Mouse (Mus musculus) heart, adult 8-10 months (tissue): Measurements from ENCODE around the gene Duoxa2. TPM values are rescaled to one million over a fixed set of nuclear protein-coding genes. Genes with fewer than 3 reads are reported as not detected.
"Not testable (repeated sequence)": the region's sequence is repeated elsewhere in the genome, so short reads cannot be mapped to it uniquely, and the experiment has no call there.

ENCODE experiments used
- DNase-seq: peaks from one replicate; pipeline ENCODE4 v3.0.0; 2022; ENCODE audit warnings: low spot score
- total RNA-seq, 4 experiments: library from RNA; stranded (reverse); gene quantifications; 2 replicates each; pipeline ENCODE4 v1.2.4; 2022

The Duoxa2 gene
- total RNA-seq, 4 experiments from 2014 or later, result 0.17 to 0.31 (median 0.25) TPM; not detected in 1

GRCm38 (mm10) chr2:122306184-122306583, 7.5 kb downstream of the Duoxa2 start:
- DNase-seq, result no peak

- DNase-seq, result no peak
Observed at GRCm38 (mm10) chr2:122309647-122310046, 10.9 kb downstream of the Duoxa2 start.

GRCm38 (mm10) chr2:122311561-122311960, 12.9 kb downstream of the Duoxa2 start:
- DNase-seq, result no peak

- DNase-seq, result peak; percentile 27
Observed at GRCm38 (mm10) chr2:122312722-122313417, 14.2 kb downstream of the Duoxa2 start.

- no peak for DNase-seq
Observed at GRCm38 (mm10) chr2:122313536-122313935, 14.8 kb downstream of the Duoxa2 start, which contains the start of gene Duoxa1. TSS of gene Duoxa1 (minus strand) at chr2:122313730.

- DNase-seq, result no peak
Observed at GRCm38 (mm10) chr2:122315372-122315771, 16.7 kb downstream of the Duoxa2 start, which contains the start of gene Duox1. TSS of gene Duox1 (plus strand) at chr2:122315672.

- DNase-seq, result no peak
Observed at GRCm38 (mm10) chr2:122317384-122317783, 18.7 kb downstream of the Duoxa2 start.

GRCm38 (mm10) chr2:122323960-122324359, 25.3 kb downstream of the Duoxa2 start:
- no peak for DNase-seq

- no peak for DNase-seq
Observed at GRCm38 (mm10) chr2:122324586-122324985, 25.9 kb downstream of the Duoxa2 start.

- no peak for DNase-seq
Observed at GRCm38 (mm10) chr2:122325361-122325760, 26.7 kb downstream of the Duoxa2 start.

GRCm38 (mm10) chr2:122327986-122328385, 29.3 kb downstream of the Duoxa2 start:
- no peak for DNase-seq

GRCm38 (mm10) chr2:122330317-122330716, 31.6 kb downstream of the Duoxa2 start:
- DNase-seq, result not testable (repeated sequence)

- no peak for DNase-seq
Observed at GRCm38 (mm10) chr2:122332222-122332621, 33.5 kb downstream of the Duoxa2 start.

GRCm38 (mm10) chr2:122334170-122334569, 35.5 kb downstream of the Duoxa2 start:
- no peak for DNase-seq

GRCm38 (mm10) chr2:122337291-122337690, 38.6 kb downstream of the Duoxa2 start:
- no peak for DNase-seq

- no peak for DNase-seq
Observed at GRCm38 (mm10) chr2:122345106-122345893, 46.6 kb downstream of the Duoxa2 start.

- not testable (repeated sequence) for DNase-seq
Observed at GRCm38 (mm10) chr2:122346164-122346563, 47.5 kb downstream of the Duoxa2 start.

- DNase-seq, result no peak
Observed at GRCm38 (mm10) chr2:122347257-122347656, 48.6 kb downstream of the Duoxa2 start.

- DNase-seq, result peak; percentile 86
Observed at GRCm38 (mm10) chr2:122348531-122349131, 49.9 kb downstream of the Duoxa2 start.

GRCm38 (mm10) chr2:122349136-122349785, 50.6 kb downstream of the Duoxa2 start:
- DNase-seq, result no peak

GRCm38 (mm10) chr2:122351156-122351930, 52.6 kb downstream of the Duoxa2 start:
- DNase-seq, result no peak
